Mouse (Mus musculus) lung, postnatal 10 days (tissue): ENCODE results near the gene Anp32a.

ENCODE experiments used
- DNase-seq: peaks from one replicate; pipeline ENCODE4 v3.0.0; 2021

Gene Anp32a

GRCm38 (mm10) chr9:62341123-62341486 lies at the start of gene Anp32a:
Gene Anp32a (plus strand): TSS chr9:62341293.
- peak; percentile 99 for DNase-seq

- peak; percentile 86 for DNase-seq
Measured at GRCm38 (mm10) chr9:62295006-62295698, 45.9 kb upstream of the Anp32a start.

- DNase-seq, result no peak
Measured at GRCm38 (mm10) chr9:62296891-62297290, 44.2 kb upstream of the Anp32a start.

GRCm38 (mm10) chr9:62315556-62315955 lies 25.5 kb upstream of the Anp32a start:
- DNase-seq, result no peak

GRCm38 (mm10) chr9:62318729-62319128 lies 22.4 kb upstream of the Anp32a start:
- DNase-seq, result no peak

GRCm38 (mm10) chr9:62323816-62324215 lies 17.3 kb upstream of the Anp32a start:
- DNase-seq, result no peak

- no peak for DNase-seq
Measured at GRCm38 (mm10) chr9:62325965-62326364, 15.1 kb upstream of the Anp32a start.

- no peak for DNase-seq
Measured at GRCm38 (mm10) chr9:62334298-62334825, 6.7 kb upstream of the Anp32a start.

GRCm38 (mm10) chr9:62335396-62335795 lies 5.7 kb upstream of the Anp32a start:
- no peak for DNase-seq

GRCm38 (mm10) chr9:62337924-62338635 lies 3.0 kb upstream of the Anp32a start:
- DNase-seq, result peak; percentile 76

GRCm38 (mm10) chr9:62338636-62339191 lies 2.4 kb upstream of the Anp32a start:
- DNase-seq, result no peak

GRCm38 (mm10) chr9:62340301-62341122 lies 581 bp upstream of the Anp32a start:
- no peak for DNase-seq

- DNase-seq, result peak; percentile 39
Measured at GRCm38 (mm10) chr9:62341701-62342440, 778 bp downstream of the Anp32a start.

GRCm38 (mm10) chr9:62342441-62343191 lies 1.5 kb downstream of the Anp32a start:
- peak; percentile 66 for DNase-seq

- peak; percentile 91 for DNase-seq
Measured at GRCm38 (mm10) chr9:62343192-62343903, 2.3 kb downstream of the Anp32a start.

GRCm38 (mm10) chr9:62343904-62344491 lies 2.9 kb downstream of the Anp32a start:
- DNase-seq, result peak; percentile 78

GRCm38 (mm10) chr9:62344545-62344944 lies 3.5 kb downstream of the Anp32a start:
- DNase-seq, result peak; percentile 80

GRCm38 (mm10) chr9:62345081-62345481 lies 4.0 kb downstream of the Anp32a start:
- DNase-seq, result no peak

GRCm38 (mm10) chr9:62345633-62346387 lies 4.7 kb downstream of the Anp32a start:
- no peak for DNase-seq

GRCm38 (mm10) chr9:62346388-62346679 lies 5.2 kb downstream of the Anp32a start:
- no peak for DNase-seq
